Mouse (Mus musculus) cortical plate, adult 2 months (tissue): ENCODE measurements at regions not wholly inside any gene's neighbourhood (a gene's known extent, or its start where the extent isn't known, plus 50 kb on each side); places are given as distances from the start of the nearest gene placed in this dataset.

Experiments
- H3K27ac ChIP-seq: fragments of 200-500 bp; 2 replicates; pipeline ENCODE4 v1.5.1; 2012; ENCODE audit warnings: low read length, control low read depth, inconsistent platforms; ENCODE audit not compliant: insufficient read depth
- H3K4me1 ChIP-seq: fragments of 200-500 bp; 2 replicates; pipeline ENCODE4 v1.6.1; 2011; ENCODE audit warnings: low read length; ENCODE audit not compliant: control insufficient read depth, insufficient read depth
- H3K4me3 ChIP-seq: fragments of 200-500 bp; 2 replicates; pipeline ENCODE4 v1.5.1; 2011; ENCODE audit warnings: mild to moderate bottlenecking, low read length, control low read depth; ENCODE audit not compliant: insufficient read depth
- CTCF ChIP-seq: fragments of 200-500 bp; IDR thresholded peaks from 2 replicates; pipeline ENCODE4 v1.5.1; 2011; ENCODE audit warnings: mild to moderate bottlenecking, control low read depth, low read length; ENCODE audit not compliant: insufficient read depth; ENCODE audit errors: extremely low read depth
- POLR2A ChIP-seq: fragments of 200-500 bp; IDR thresholded peaks from 2 replicates; pipeline ENCODE4 v1.6.1; 2011; ENCODE audit warnings: mild to moderate bottlenecking, low read length, control low read depth; ENCODE audit not compliant: insufficient read depth; ENCODE audit errors: extremely low read depth

- Histone ChIP-seq H3K27ac (no peak overlapping the region), H3K4me1 (no peaks in the 10 kb centered on the region), H3K4me3 (no peak overlapping the region)
- TF ChIP-seq POLR2A (no peak), CTCF (no peak)
Measured at GRCm38 (mm10) chr10:43733618-43734415, 155.7 kb downstream of the Cd24a start.

GRCm38 (mm10) chr10:43739181-43739580 lies 161.1 kb downstream of the Cd24a start:
- TF ChIP-seq POLR2A (no peak), CTCF (no peak)
- no peaks in the 10 kb centered on the region for H3K4me1 ChIP-seq
- no peak overlapping the region for H3K27ac ChIP-seq
- H3K4me3 ChIP-seq, result no peak overlapping the region

- no peak overlapping the region for H3K4me3 ChIP-seq
- H3K27ac ChIP-seq, result no peak overlapping the region
- TF ChIP-seq POLR2A, result no peak
- TF ChIP-seq CTCF, result no peak
- H3K4me1 ChIP-seq, result no peaks in the 10 kb centered on the region
Measured at GRCm38 (mm10) chr10:43739718-43740117, 161.6 kb downstream of the Cd24a start.

- TF ChIP-seq POLR2A (no peak), CTCF (no peak)
- Histone ChIP-seq H3K4me3 (no peak overlapping the region), H3K4me1 (no peaks in the 10 kb centered on the region), H3K27ac (no peak overlapping the region)
Measured at GRCm38 (mm10) chr10:43740204-43740865, 161.2 kb downstream of the Qrsl1 start.

GRCm38 (mm10) chr10:43741361-43742084 lies 160.0 kb downstream of the Qrsl1 start:
- no peak overlapping the region for H3K27ac ChIP-seq
- no peak overlapping the region for H3K4me3 ChIP-seq
- no peaks in the 10 kb centered on the region for H3K4me1 ChIP-seq
- no peak for TF ChIP-seq CTCF
- TF ChIP-seq POLR2A, result no peak

GRCm38 (mm10) chr10:43742085-43743054 lies 159.2 kb downstream of the Qrsl1 start:
- TF ChIP-seq POLR2A (no peak), CTCF (no peak)
- no peaks in the 10 kb centered on the region for H3K4me1 ChIP-seq
- no peak overlapping the region for H3K4me3 ChIP-seq
- no peak overlapping the region for H3K27ac ChIP-seq

GRCm38 (mm10) chr10:43743188-43744120 lies 158.1 kb downstream of the Qrsl1 start:
- Histone ChIP-seq H3K4me1 (no peaks in the 10 kb centered on the region), H3K27ac (no peak overlapping the region), H3K4me3 (no peak overlapping the region)
- TF ChIP-seq CTCF (no peak), POLR2A (no peak)
